Mouse (Mus musculus) stomach, postnatal 0 days (tissue): ENCODE measurements around the gene Hoxc8. TPM values are rescaled to one million over a fixed set of nuclear protein-coding genes. Genes with fewer than 3 reads are reported as not detected.

ENCODE experiments used
- ATAC-seq: fragments of 200-750 bp; cut with Nextera tagmentation; 2 replicates; pipeline ENCODE4 v1.8.0; 2017; ENCODE audit not compliant: low FRiP score, low TSS enrichment
- DNase-seq: peaks from one replicate; pipeline ENCODE4 v3.0.0-alpha.2; 2016; ENCODE audit warnings: low spot score
- H3K27ac ChIP-seq: fragments of 300-500 bp; sonication (generic); replicated peaks from 2 replicates; pipeline ENCODE4 v1.5.1; 2014; ENCODE audit warnings: mild to moderate bottlenecking, control low read depth
- H3K27me3 ChIP-seq: fragments of 300-500 bp; sonication (generic); 2 replicates; pipeline ENCODE4 v1.6.1; 2014; ENCODE audit warnings: low read length; ENCODE audit not compliant: control insufficient read depth, insufficient read depth
- H3K36me3 ChIP-seq: fragments of 300-500 bp; sonication (generic); 2 replicates; pipeline ENCODE4 v1.6.1; 2014; ENCODE audit warnings: low read length, mixed read lengths; ENCODE audit not compliant: control insufficient read depth, insufficient read depth
- H3K4me1 ChIP-seq: fragments of 300-500 bp; sonication (generic); replicated peaks from 2 replicates; pipeline ENCODE4 v1.6.1; 2014; ENCODE audit warnings: antibody characterized with exemption; ENCODE audit not compliant: control insufficient read depth, insufficient read depth
- H3K4me2 ChIP-seq: fragments of 300-500 bp; sonication (generic); replicated peaks from 2 replicates; pipeline ENCODE4 v1.6.1; 2014; ENCODE audit warnings: low read depth, mild to moderate bottlenecking, control low read depth, moderate library complexity
- H3K4me3 ChIP-seq: fragments of 300-500 bp; sonication (generic); 2 replicates; pipeline ENCODE4 v1.5.1; 2014; ENCODE audit warnings: low read depth, low read length, control low read depth
- H3K9ac ChIP-seq: fragments of 300-500 bp; sonication (generic); 2 replicates; pipeline ENCODE4 v1.6.1; 2014; ENCODE audit warnings: mild to moderate bottlenecking, low read length, control low read depth, mixed read lengths
- H3K9me3 ChIP-seq: fragments of 300-500 bp; sonication (generic); 2 replicates; pipeline ENCODE4 v1.6.1; 2016; ENCODE audit warnings: low read length; ENCODE audit not compliant: control insufficient read depth
- CTCF ChIP-seq: IDR thresholded peaks from 2 replicates; pipeline ENCODE4 v1.5.1; 2016; ENCODE audit warnings: antibody characterized with exemption, low read depth, mild to moderate bottlenecking, moderate library complexity
- EP300 ChIP-seq: optimal IDR thresholded peaks from 2 replicates; pipeline ENCODE3; 2016; ENCODE audit warnings: antibody characterized with exemption
- WGBS: fragments of 180-500 bp; shearing (Covaris S2); extraction: QIAGEN DNeasy Blood & Tissue Kit; methylation state at CpG from one replicate; pipeline ENCODE4 v1.1.7; 2014; 5-methylcytosine and 5-hydroxymethylcytosine counted together
- polyA plus RNA-seq: library from polyadenylated mRNA; unstranded; fragments of >200 nt; fragmentation: Nextera tagmentation; extraction: Ambion mirVana; gene quantifications from 2 replicates; pipeline ENCODE4 v1.2.1, GENCODE M21; 2015

Hoxc8 gene
- polyA plus RNA-seq, 1 experiment from 2014 or later: 7.3 TPM

- Histone ChIP-seq H3K36me3 (no peaks in the 10 kb centered on the region), H3K4me3 (no peak overlapping the region), H3K27ac (no peak overlapping the region), H3K4me2 (no peak overlapping the region), H3K4me1 (no peaks in the 10 kb centered on the region), H3K27me3 (peaks cover 55% of the 10 kb centered on the region), H3K9me3 (no peaks in the 10 kb centered on the region), H3K9ac (no peak overlapping the region)
- WGBS: 5% methylated on average over 34 of the region's 34 CpGs
- TF ChIP-seq CTCF (no peak), EP300 (no peak)
- DNase-seq: no peak
- no peak for ATAC-seq
Measured at GRCm38 (mm10) chr15:102967511-102968397, 22.7 kb upstream of the Hoxc8 start.

DNA sequence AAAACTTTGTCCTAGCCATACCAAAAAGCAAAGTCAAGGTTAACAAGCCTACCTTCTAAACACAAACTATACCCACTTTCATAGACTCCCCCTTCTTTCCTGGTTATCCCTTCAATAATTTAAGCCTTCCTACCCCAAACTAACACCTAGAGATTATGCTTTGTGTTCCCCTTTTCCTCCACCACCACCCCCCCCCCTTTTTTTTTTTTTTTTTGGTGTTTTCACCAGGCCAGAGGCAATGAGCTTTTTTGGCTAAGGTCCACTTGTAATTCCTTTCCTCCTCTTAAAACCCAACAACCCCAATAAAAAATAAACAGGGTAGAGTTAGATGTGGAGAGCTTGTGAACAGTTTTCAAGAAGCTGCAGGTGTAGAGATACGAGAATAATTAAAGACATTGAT lies 21.1 kb upstream of the Hoxc8 start:
- ATAC-seq (no peak), DNase-seq (no peak)
- Histone ChIP-seq H3K27me3 (peaks cover 59% of the 10 kb centered on the region), H3K36me3 (no peaks in the 10 kb centered on the region), H3K9me3 (no peaks in the 10 kb centered on the region), H3K4me2 (no peak overlapping the region), H3K4me1 (no peaks in the 10 kb centered on the region), H3K9ac (no peak overlapping the region), H3K4me3 (no peak overlapping the region), H3K27ac (no peak overlapping the region)
- TF ChIP-seq CTCF (no peak), EP300 (no peak)
- 32% methylated on average over 1 of the region's 1 CpGs for WGBS

GRCm38 (mm10) chr15:102970740-102971139 lies 19.7 kb upstream of the Hoxc8 start:
- TF ChIP-seq EP300 (no peak), CTCF (peak; percentile 55)
- H3K27me3 ChIP-seq: peaks cover 52% of the 10 kb centered on the region
- H3K4me1 ChIP-seq: no peaks in the 10 kb centered on the region
- ATAC-seq (no peak), DNase-seq (no peak)
- H3K4me2 ChIP-seq: no peak overlapping the region
- no peak overlapping the region for H3K27ac ChIP-seq
- no peaks in the 10 kb centered on the region for H3K9me3 ChIP-seq
- H3K9ac ChIP-seq: no peak overlapping the region
- H3K36me3 ChIP-seq: no peaks in the 10 kb centered on the region
- H3K4me3 ChIP-seq: no peak overlapping the region
- 3% methylated on average over 12 of the region's 12 CpGs for WGBS

DNA sequence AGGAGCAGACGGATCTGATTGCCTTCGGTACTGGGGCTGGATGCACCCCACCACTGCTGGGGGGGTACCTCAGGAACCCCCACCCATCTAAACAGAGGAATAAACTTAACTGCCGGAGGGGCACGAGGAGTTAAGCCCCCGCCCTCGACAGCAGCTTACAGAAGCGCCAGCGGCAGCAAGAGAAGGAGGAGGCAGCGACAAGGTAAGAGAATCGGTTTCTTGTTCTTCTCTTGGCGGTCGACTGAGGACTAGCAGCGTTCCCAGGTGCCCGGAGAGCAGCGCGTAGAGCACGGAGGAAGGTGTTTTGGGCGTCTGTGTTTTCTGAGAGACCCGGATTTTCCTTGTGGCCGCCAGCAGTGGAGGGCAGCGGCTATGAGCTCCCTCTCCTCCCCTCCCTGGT lies 18.2 kb upstream of the Hoxc8 start:
- Histone ChIP-seq H3K27me3 (peaks cover 50% of the 10 kb centered on the region), H3K4me1 (no peaks in the 10 kb centered on the region), H3K9me3 (no peaks in the 10 kb centered on the region), H3K4me3 (no peak overlapping the region), H3K27ac (no peak overlapping the region), H3K4me2 (no peak overlapping the region), H3K36me3 (no peaks in the 10 kb centered on the region), H3K9ac (no peak overlapping the region)
- DNase-seq: no peak
- WGBS: 3% methylated on average over 21 of the region's 21 CpGs
- no peak for TF ChIP-seq EP300
- TF ChIP-seq CTCF: no peak
- ATAC-seq: no peak

DNA sequence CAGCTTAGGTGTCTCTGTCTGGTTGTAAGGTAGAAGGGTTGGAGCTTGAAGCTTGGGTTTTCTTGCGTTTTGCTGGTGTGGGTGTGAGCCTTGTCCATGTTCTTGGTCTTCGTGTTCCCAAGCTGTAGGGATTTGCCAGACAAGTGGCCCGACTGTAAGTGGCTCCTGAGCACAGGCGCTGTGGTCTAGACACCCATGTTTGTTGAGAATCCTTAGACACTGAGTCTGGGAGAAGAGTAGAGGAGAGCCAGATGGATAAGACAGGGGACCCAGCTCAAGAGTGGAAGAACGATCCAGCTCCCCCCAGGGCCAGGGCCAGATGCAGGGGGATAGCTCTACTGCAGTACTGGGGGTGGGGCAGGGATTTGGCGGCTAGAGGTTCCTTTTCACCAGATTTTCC lies 17.7 kb upstream of the Hoxc8 start:
- Histone ChIP-seq H3K4me2 (no peak overlapping the region), H3K9ac (no peak overlapping the region), H3K9me3 (no peaks in the 10 kb centered on the region), H3K4me3 (no peak overlapping the region), H3K36me3 (no peaks in the 10 kb centered on the region), H3K4me1 (no peaks in the 10 kb centered on the region), H3K27me3 (peaks cover 47% of the 10 kb centered on the region), H3K27ac (no peak overlapping the region)
- DNase-seq (no peak), ATAC-seq (no peak)
- WGBS: 9% methylated on average over 6 of the region's 6 CpGs
- no peak for TF ChIP-seq EP300
- no peak for TF ChIP-seq CTCF

- H3K9ac ChIP-seq: no peak overlapping the region
- H3K4me3 ChIP-seq: no peak overlapping the region
- DNase-seq (no peak), ATAC-seq (no peak)
- no peaks in the 10 kb centered on the region for H3K9me3 ChIP-seq
- H3K27me3 ChIP-seq: peaks cover 46% of the 10 kb centered on the region
- H3K4me1 ChIP-seq: no peaks in the 10 kb centered on the region
- no peak overlapping the region for H3K27ac ChIP-seq
- no peaks in the 10 kb centered on the region for H3K36me3 ChIP-seq
- H3K4me2 ChIP-seq: no peak overlapping the region
- 7% methylated on average over 7 of the region's 7 CpGs for WGBS
- no peak for TF ChIP-seq CTCF
- TF ChIP-seq EP300: no peak
Measured at GRCm38 (mm10) chr15:102975034-102975433, 15.4 kb upstream of the Hoxc8 start.
